Mouse (Mus musculus): ENCODE results near the gene Tecrl. TPM values are rescaled to one million over a fixed set of nuclear protein-coding genes. Genes with fewer than 3 reads are reported as not detected.

Tecrl gene
- polyA plus RNA-seq (2012; ENCODE audit: insufficient read depth, insufficient read length, missing spikeins) = not detected in 2 replicates

GRCm38 (mm10) chr5:83354846-83355561 lies at the start of gene Tecrl:
TSS of gene Tecrl (minus strand) at chr5:83355195.
- Histone ChIP-seq H3K4me3 (ENCODE audit: insufficient read depth, low read depth, low read length) (no peak within 1 kb of the TSS), H3K27ac (replicated peaks; ENCODE audit: low read depth, low read length) (no peak within 1 kb of the TSS), H3K4me1 (ENCODE audit: control insufficient read depth, insufficient read depth, insufficient read length, low read length) (no peaks in the 10 kb centered on the region)

GRCm38 (mm10) chr5:83385021-83385420 lies 30.0 kb upstream of the Tecrl start:
- H3K4me3 ChIP-seq (ENCODE audit: insufficient read depth, low read depth, low read length) = no peak overlapping the region
- no peaks in the 10 kb centered on the region for H3K4me1 ChIP-seq (ENCODE audit: control insufficient read depth, insufficient read depth, insufficient read length, low read length)
- H3K27ac ChIP-seq (replicated peaks; ENCODE audit: low read depth, low read length) = no peak overlapping the region

GRCm38 (mm10) chr5:83351615-83352014 lies 3.4 kb downstream of the Tecrl start:
- Histone ChIP-seq H3K4me3 (ENCODE audit: insufficient read depth, low read depth, low read length) (no peak overlapping the region), H3K27ac (replicated peaks; ENCODE audit: low read depth, low read length) (no peak overlapping the region), H3K4me1 (ENCODE audit: control insufficient read depth, insufficient read depth, insufficient read length, low read length) (no peaks in the 10 kb centered on the region)

GRCm38 (mm10) chr5:83339144-83339543 lies 15.9 kb downstream of the Tecrl start:
- Histone ChIP-seq H3K4me3 (ENCODE audit: insufficient read depth, low read depth, low read length) (no peak overlapping the region), H3K27ac (replicated peaks; ENCODE audit: low read depth, low read length) (no peak overlapping the region), H3K4me1 (ENCODE audit: control insufficient read depth, insufficient read depth, insufficient read length, low read length) (no peaks in the 10 kb centered on the region)

GRCm38 (mm10) chr5:83267148-83267776 lies 87.7 kb downstream of the Tecrl start:
- no peak overlapping the region for H3K27ac ChIP-seq (replicated peaks; ENCODE audit: low read depth, low read length)
- H3K4me3 ChIP-seq (ENCODE audit: insufficient read depth, low read depth, low read length) = no peak overlapping the region
- no peaks in the 10 kb centered on the region for H3K4me1 ChIP-seq (ENCODE audit: control insufficient read depth, insufficient read depth, insufficient read length, low read length)

- Histone ChIP-seq H3K4me1 (ENCODE audit: control insufficient read depth, insufficient read depth, insufficient read length, low read length) (no peaks in the 10 kb centered on the region), H3K27ac (replicated peaks; ENCODE audit: low read depth, low read length) (no peak overlapping the region), H3K4me3 (ENCODE audit: insufficient read depth, low read depth, low read length) (no peak overlapping the region)
Measured at GRCm38 (mm10) chr5:83260059-83260458, 94.9 kb downstream of the Tecrl start.

GRCm38 (mm10) chr5:83254141-83254540 lies 100.9 kb downstream of the Tecrl start:
- no peak overlapping the region for H3K27ac ChIP-seq (replicated peaks; ENCODE audit: low read depth, low read length)
- H3K4me3 ChIP-seq (ENCODE audit: insufficient read depth, low read depth, low read length) = no peak overlapping the region
- no peaks in the 10 kb centered on the region for H3K4me1 ChIP-seq (ENCODE audit: control insufficient read depth, insufficient read depth, insufficient read length, low read length)

GRCm38 (mm10) chr5:83238848-83239452 lies 116.0 kb downstream of the Tecrl start:
- H3K4me1 ChIP-seq (ENCODE audit: control insufficient read depth, insufficient read depth, insufficient read length, low read length) = no peaks in the 10 kb centered on the region
- H3K27ac ChIP-seq (replicated peaks; ENCODE audit: low read depth, low read length) = no peak overlapping the region
- no peak overlapping the region for H3K4me3 ChIP-seq (ENCODE audit: insufficient read depth, low read depth, low read length)

All from brown adipose tissue, adult 24 weeks (tissue).